Mouse (Mus musculus) heart, postnatal 10 days (tissue): Measurements from ENCODE around the gene Cnot2. TPM values are rescaled to one million over a fixed set of nuclear protein-coding genes. Genes with fewer than 3 reads are reported as not detected.

Experiments used
- DNase-seq, 2 experiments: peaks; one replicate each; pipeline ENCODE4 v3.0.0; 2021
- intact Hi-C: fragments of 180-260 bp; cut with DNase I; formaldehyde crosslinking; loops from one replicate; pipeline ENCODE4 v1.15.1; 2025
- total RNA-seq, 2 experiments: library from RNA; stranded (reverse); gene quantifications; 2 replicates each; pipeline ENCODE4 v1.2.3; 2021

Gene Cnot2
- total RNA-seq, 2 experiments from 2014 or later, result 58.5 to 66.3 TPM

GRCm38 (mm10) chr10:116564828-116565602, 16.3 kb downstream of the Cnot2 start:
- no peak for DNase-seq
- intact Hi-C loops, result no loop called here

GRCm38 (mm10) chr10:116562731-116563480, 18.4 kb downstream of the Cnot2 start:
- DNase-seq, result no peak
- intact Hi-C loops, result no loop called here

- intact Hi-C loops, result no loop called here
- no peak for DNase-seq
These were observed 19.1 kb downstream of the Cnot2 start for GRCm38 (mm10) chr10:116562210-116562609.

- intact Hi-C loops, result no loop called here
- no peak for DNase-seq
These were observed 22.1 kb downstream of the Cnot2 start for GRCm38 (mm10) chr10:116559171-116559570.

- intact Hi-C loops, result no loop called here
- no peak for DNase-seq
These were observed 24.1 kb downstream of the Cnot2 start for GRCm38 (mm10) chr10:116557166-116557565.

GRCm38 (mm10) chr10:116554434-116554833, 26.9 kb downstream of the Cnot2 start:
- no peak for DNase-seq
- intact Hi-C loops, result no loop called here

- DNase-seq, result no peak
- intact Hi-C loops, result no loop called here
These were observed 33.4 kb downstream of the Cnot2 start for GRCm38 (mm10) chr10:116547958-116548357.

GRCm38 (mm10) chr10:116546177-116546576, 35.1 kb downstream of the Cnot2 start:
- DNase-seq, result no peak
- intact Hi-C loops, result no loop called here

GRCm38 (mm10) chr10:116543061-116543460, 38.2 kb downstream of the Cnot2 start:
- DNase-seq, result no peak
- intact Hi-C loops, result no loop called here

GRCm38 (mm10) chr10:116540750-116541149, 40.6 kb downstream of the Cnot2 start:
- DNase-seq, result no peak
- intact Hi-C loops, result no loop called here

GRCm38 (mm10) chr10:116537495-116537894, 43.8 kb downstream of the Cnot2 start:
- DNase-seq, result no peak
- intact Hi-C loops, result no loop called here

- DNase-seq, result no peak
- intact Hi-C loops, result loop anchor here (5.0 kb wide), 1 partner anchor 313 kb away; no protein-coding TSS in a partner anchor
These were observed 47.0 kb downstream of the Cnot2 start for GRCm38 (mm10) chr10:116534278-116534677.

GRCm38 (mm10) chr10:116532561-116532960, 48.8 kb downstream of the Cnot2 start:
- DNase-seq, result no peak
- intact Hi-C loops, result loop anchor here (5.0 kb wide), 1 partner anchor 315 kb away; no protein-coding TSS in a partner anchor

- intact Hi-C loops, result loop anchor here (5.0 kb wide), 1 partner anchor 316 kb away; no protein-coding TSS in a partner anchor
- DNase-seq, result no peak
These were observed 50.2 kb downstream of the Cnot2 start for GRCm38 (mm10) chr10:116531063-116531462.

GRCm38 (mm10) chr10:116519588-116519987, 61.7 kb downstream of the Cnot2 start:
- intact Hi-C loops, result no loop called here

GRCm38 (mm10) chr10:116515590-116515989, 65.7 kb downstream of the Cnot2 start:
- intact Hi-C loops, result no loop called here

More at GRCm38 (mm10) chr10:116519588-116519987, 61.7 kb downstream of the Cnot2 start:
- no peak for DNase-seq

GRCm38 (mm10) chr10:116515158-116515557, 66.2 kb downstream of the Cnot2 start:
- intact Hi-C loops, result no loop called here
- no peak for DNase-seq

More at GRCm38 (mm10) chr10:116515590-116515989, 65.7 kb downstream of the Cnot2 start:
- DNase-seq, result no peak

- no peak for DNase-seq
- intact Hi-C loops, result no loop called here
These were observed 68.1 kb downstream of the Cnot2 start for GRCm38 (mm10) chr10:116513254-116513635.

GRCm38 (mm10) chr10:116512521-116513253, 68.6 kb downstream of the Cnot2 start:
- intact Hi-C loops, result no loop called here

GRCm38 (mm10) chr10:116505303-116506014, 75.9 kb downstream of the Cnot2 start:
- DNase-seq, result no peak
- intact Hi-C loops, result no loop called here

More at GRCm38 (mm10) chr10:116512521-116513253, 68.6 kb downstream of the Cnot2 start:
- DNase-seq, result no peak
